Mouse (Mus musculus) gastrocnemius, postnatal 10 days (tissue): Measurements from ENCODE around the gene Pold2. TPM values are rescaled to one million over a fixed set of nuclear protein-coding genes. Genes with fewer than 3 reads are reported as not detected.
A peak's percentile ranks its signal among the peaks of the same experiment; 100 is the strongest.

Experiments used
- DNase-seq: peaks from one replicate; pipeline ENCODE4 v3.0.0; 2021; ENCODE audit warnings: mixed read lengths
- total RNA-seq, 2 experiments: library from RNA; stranded (reverse); gene quantifications; 2 replicates each; pipeline ENCODE4 v1.2.3; 2021

The Pold2 gene
- total RNA-seq, 2 experiments from 2014 or later: 36.7 to 45.4 TPM

- DNase-seq: no peak
Measured at GRCm38 (mm10) chr11:5858723-5859122, 19.4 kb downstream of the Pold2 start.

- DNase-seq: no peak
Measured at GRCm38 (mm10) chr11:5856479-5857130, 21.5 kb downstream of the Pold2 start.

GRCm38 (mm10) chr11:5855902-5856301 lies 22.2 kb downstream of the Pold2 start:
- DNase-seq: peak; percentile 78

- no peak for DNase-seq
Measured at GRCm38 (mm10) chr11:5855481-5855880, 22.6 kb downstream of the Pold2 start.

- DNase-seq: no peak
Measured at GRCm38 (mm10) chr11:5852314-5852713, 25.8 kb downstream of the Pold2 start.

GRCm38 (mm10) chr11:5851021-5851736 lies 26.9 kb downstream of the Pold2 start:
- no peak for DNase-seq

GRCm38 (mm10) chr11:5850452-5850851 lies 27.6 kb downstream of the Pold2 start:
- DNase-seq: no peak

- no peak for DNase-seq
Measured at GRCm38 (mm10) chr11:5849316-5849715, 28.8 kb downstream of the Pold2 start.

GRCm38 (mm10) chr11:5848741-5849140 lies 29.4 kb downstream of the Pold2 start:
- DNase-seq: no peak

GRCm38 (mm10) chr11:5846639-5847345 lies 31.3 kb downstream of the Pold2 start:
- DNase-seq: no peak

GRCm38 (mm10) chr11:5843131-5843530 lies 35.0 kb downstream of the Pold2 start:
- no peak for DNase-seq

GRCm38 (mm10) chr11:5841751-5842150 lies 36.3 kb downstream of the Pold2 start:
- no peak for DNase-seq

GRCm38 (mm10) chr11:5840346-5840745 lies 37.7 kb downstream of the Pold2 start:
- DNase-seq: no peak

GRCm38 (mm10) chr11:5837251-5838246 lies 40.5 kb downstream of the Pold2 start, which contains the start of gene Polm:
Polm (minus strand) TSS chr11:5838016.
- DNase-seq: peak; percentile 90

GRCm38 (mm10) chr11:5836126-5836525 lies 42.0 kb downstream of the Pold2 start:
- DNase-seq: no peak

- DNase-seq: no peak
Measured at GRCm38 (mm10) chr11:5835057-5835456, 43.0 kb downstream of the Pold2 start.

GRCm38 (mm10) chr11:5834506-5834905 lies 43.6 kb downstream of the Pold2 start:
- DNase-seq: no peak

GRCm38 (mm10) chr11:5829327-5829726 lies 48.8 kb downstream of the Pold2 start:
- DNase-seq: no peak

- no peak for DNase-seq
Measured at GRCm38 (mm10) chr11:5828509-5829191, 49.4 kb downstream of the Pold2 start.

- DNase-seq: no peak
Measured at GRCm38 (mm10) chr11:5827931-5828330, 50.2 kb downstream of the Pold2 start.

GRCm38 (mm10) chr11:5825432-5825831 lies 52.7 kb downstream of the Pold2 start:
- DNase-seq: no peak
